Mouse (Mus musculus) kidney, adult 8-10 months (tissue): ENCODE data around the gene Htra3.

ENCODE experiments used
- DNase-seq, 2 experiments: peaks; one replicate each; pipeline ENCODE4 v3.0.0; 2022

Htra3 gene

DNA sequence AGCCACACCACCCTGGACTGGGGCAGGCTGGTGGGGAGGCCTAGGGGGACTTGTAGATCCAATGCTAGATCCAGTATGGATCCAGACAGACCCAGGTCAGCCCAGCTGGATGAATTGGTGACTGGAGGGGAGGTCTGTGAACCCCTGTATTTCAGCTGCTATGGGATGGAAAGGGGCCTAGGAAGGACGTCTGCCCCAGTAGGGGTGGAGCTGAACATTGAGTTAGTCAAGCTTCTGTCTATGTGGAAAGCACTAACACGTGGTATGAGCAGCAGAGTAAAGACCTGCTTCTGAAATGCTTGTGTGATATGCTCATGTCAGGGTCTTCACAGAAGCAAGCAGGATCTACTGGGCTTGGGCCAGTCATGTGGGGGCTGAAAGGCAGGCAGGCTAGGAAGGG, 31.4 kb downstream of the Htra3 start:
- no peak for DNase-seq

DNA sequence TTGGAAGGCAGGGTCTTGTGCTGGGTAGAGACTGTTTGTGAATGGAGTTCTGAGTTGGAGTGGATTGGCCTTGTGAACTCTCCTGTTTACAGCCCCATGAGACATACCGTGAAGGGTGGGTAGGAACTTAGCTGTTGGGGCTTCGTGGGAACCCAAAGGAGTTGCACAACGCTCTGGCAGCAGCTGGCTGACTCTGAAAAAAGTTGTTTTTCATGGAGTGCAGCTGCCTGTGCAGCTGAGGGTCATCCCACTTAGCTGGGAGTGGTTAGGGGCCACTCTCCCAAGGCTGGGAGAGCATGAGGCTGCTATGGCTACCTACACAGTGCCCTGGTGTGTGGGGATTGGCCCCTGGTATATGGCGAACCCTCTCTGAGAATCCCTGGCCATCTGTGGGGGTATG, 32.0 kb downstream of the Htra3 start:
- no peak for DNase-seq

DNA sequence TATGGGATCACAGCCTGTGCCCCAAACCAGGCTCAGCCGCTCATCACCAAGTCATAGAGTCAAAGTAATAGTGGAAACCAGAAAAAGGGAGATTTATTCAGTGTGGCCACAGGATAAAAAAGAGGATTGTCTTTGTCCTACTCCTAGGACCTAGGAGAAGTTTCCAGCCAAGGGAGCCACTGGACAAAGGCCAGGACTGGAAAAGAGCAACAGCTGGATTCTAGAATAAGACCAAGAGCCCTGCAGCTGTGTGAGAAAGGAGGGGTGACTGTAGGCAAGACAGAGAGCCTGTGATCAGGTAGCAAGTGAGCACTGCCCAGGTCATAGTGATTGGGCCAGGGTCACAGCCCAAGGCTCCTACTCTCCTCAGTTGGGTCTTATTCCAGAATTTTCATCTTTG, 32.7 kb downstream of the Htra3 start:
- no peak for DNase-seq

DNA sequence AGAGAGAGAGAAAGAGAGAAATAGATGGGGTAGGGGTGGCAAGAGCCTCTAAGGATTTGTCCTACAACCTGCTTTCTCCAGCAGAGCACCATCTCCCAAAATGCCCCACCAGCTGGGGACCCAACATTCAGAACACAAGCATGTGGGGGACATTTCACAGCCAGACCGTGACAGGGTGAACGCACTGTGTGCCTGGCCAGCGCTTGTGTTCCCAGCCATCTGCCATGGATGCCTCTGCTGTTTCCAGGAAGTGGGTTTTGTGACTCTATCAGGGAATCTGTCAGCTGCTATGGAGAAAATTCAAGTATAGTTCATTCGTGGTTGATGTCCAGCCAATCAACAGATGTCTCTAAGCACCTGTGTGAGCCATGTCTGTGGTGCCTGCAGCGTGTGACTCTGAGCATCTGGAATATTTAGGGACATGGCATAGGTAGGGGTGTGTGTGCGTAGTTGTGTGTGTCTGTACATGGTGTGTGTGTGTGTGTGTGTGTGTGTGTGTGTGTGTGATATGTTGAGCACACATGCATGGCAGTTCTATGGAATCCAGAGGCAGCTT, 33.6 kb downstream of the Htra3 start:
- DNase-seq: no peak

DNA sequence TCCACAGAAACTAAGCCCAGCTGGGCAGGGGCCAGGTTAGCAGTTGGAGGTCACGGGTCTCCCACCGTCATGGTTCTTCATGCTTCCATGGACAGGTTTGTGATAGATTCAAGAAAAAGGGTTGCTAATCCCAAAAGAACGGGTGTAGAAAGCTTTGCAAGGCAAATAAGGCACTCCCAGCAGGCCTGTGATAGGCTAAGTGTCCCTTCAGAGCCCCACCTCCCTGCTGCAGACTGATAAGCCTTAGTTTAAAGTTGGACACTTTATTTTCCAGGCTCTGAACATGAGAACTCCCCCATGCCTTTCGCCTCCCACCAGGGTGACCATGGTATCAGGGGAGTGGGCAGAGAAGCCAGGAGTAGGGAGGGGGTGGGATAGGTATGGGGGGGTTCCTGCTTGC, 35.5 kb downstream of the Htra3 start:
- DNase-seq: no peak

DNA sequence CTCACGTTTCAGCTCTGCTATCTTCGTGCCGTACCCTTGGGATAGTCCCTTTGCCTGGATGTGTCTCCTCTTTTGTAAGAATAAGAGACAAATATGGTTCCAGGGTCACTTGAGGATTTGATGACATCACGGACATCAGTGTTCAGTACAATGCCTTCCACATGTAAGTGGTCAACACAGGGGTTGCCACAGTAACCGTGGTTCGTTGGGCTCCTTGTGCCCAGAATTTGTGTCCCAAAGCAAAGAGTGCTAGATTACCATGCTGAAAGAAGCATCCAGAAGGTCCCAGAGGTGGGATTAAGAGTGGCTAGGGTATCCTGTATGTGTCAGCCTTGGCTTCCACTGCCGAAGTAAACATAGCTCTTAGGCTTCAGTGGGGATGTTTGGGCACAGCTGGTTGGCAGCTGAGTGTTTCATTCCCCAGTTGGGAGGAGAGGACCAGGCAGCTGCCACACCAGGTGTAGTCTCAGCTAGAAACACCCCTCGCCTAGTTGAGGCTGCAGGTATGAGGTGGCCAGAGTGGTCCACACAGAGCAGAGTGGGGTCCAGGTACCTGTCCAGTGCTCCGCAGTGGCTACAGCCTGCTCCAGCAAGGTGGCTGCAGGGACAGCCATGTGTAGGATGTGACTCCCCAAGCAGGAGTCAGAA, 36.1 kb downstream of the Htra3 start:
- DNase-seq: no peak

DNA sequence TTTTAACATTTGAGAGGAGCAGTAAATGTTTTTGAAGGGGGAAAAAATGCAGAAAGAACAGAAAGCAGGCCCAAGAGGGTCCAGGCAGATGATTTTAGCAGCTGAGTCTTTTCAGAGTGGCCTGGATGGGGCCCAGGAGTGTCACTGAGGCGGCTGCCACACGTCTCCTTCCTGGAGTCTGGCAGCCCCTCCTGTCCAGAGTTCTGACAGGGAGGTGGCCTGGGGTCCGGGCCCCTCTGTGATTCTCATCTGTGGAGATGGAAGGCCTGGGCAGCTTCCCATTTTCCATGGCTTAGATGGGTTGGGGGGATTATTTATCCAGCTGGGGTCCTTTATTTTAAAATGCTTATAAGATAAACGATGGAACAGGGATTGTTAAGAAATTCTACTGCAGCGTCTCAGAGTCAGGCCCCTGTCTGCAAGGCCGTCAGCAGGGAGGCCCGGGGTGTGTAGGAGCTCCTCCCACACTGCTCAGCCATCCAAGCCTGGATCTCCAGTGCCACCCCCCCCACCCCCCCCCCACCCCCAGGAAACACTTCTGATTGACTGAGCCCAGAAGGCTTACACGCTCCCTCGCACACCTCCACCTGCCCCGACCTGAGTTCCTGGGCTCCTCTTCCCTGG, 37.5 kb downstream of the Htra3 start:
- DNase-seq: no peak

DNA sequence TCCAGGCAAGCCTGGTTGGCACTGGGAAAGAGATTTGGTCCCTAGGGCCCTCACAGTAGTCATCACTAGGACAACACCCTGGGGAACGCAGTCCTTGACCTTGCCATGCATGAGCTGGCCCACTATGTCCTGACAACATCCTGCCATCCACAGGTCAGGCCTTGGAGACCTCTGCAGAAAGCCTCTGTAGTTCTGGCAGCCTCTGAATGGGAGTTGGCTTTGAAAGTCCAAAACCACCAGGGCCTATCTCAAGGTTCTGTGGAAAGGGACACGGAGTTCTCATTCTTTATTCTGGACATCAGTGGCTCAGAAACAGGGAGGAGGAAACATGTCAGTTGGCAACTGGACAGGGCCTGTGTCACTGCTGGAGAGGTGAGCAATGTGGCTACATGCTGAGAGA, 43.6 kb downstream of the Htra3 start:
- no peak for DNase-seq

DNA sequence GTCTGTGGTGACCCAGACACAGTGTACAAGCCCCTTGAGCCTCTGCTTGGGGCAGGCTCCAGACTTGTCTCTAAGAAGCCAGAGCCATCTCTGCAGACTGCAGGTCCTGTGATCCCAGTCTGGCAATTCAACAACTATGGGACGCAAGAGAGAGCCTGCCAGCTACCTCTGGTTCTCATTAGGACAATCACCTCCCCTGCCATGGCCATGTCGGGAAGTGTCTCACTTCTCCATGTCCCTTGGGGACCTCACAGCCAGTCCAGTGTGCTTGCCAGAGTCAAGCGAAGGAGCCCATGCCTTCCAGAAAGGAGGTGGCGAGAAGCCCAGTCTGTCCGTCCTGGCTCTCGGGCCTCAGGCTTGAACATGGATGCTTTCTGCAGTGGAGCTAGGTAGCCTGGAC, 46.7 kb downstream of the Htra3 start:
- DNase-seq: no peak

DNA sequence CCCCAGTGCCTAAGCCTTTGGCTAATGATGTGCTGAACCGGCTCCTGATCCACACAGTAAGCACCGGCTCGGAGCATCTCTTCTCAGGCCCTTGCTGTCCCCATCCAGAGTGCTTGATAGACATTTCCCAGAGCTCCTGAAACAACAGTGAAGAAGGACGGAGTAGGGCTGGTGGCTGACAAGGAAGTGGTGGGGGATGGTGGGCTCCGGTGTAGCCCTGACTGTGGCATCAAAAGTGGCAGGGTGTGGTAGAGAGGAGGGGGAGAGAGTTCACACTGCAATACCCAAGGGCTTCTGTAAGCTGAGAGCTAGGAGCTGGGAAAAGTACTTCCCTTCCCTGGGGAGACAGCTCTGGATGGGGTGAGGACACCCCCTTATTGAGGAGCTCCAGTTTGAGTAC, 47.8 kb downstream of the Htra3 start:
- DNase-seq: no peak

DNA sequence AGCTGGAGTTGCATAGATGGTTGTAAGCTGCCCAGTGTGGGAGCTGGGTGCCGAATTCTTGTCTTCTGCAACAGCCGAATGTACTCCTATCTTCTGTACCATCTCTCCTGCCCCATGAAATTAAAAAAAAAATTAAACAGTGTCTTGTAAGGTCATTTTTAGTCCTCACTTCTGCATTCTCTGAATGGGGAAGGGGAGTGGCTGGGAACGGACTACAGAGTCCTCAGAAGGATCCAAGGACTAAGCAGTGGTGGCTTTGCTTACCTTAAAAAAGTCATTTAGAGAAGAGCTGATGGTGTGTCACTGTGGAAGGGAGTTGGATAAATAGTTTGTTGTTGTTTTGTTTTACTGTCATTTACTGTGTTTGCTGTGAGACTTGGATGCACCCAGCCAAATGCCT, 48.4 kb downstream of the Htra3 start:
- no peak for DNase-seq

DNA sequence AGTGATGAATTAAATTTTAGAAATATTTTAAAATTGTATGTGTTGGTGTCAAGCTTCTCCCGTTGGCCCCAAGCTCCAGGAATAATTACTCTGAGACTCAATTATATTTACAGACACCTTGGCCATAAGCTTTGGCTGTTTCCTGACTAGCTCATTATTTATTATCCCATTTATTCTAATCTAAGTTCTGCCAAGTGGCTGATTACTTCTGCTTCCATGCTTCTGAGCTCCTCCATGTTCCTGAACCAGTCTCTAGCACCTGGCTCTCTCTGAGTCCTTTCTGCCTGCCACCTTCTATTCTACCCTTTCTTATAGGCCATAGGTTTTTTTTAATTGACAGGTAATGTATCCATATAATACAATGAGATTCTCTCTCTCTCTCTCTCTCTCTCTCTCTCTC, 48.9 kb downstream of the Htra3 start:
- DNase-seq: no peak

DNA sequence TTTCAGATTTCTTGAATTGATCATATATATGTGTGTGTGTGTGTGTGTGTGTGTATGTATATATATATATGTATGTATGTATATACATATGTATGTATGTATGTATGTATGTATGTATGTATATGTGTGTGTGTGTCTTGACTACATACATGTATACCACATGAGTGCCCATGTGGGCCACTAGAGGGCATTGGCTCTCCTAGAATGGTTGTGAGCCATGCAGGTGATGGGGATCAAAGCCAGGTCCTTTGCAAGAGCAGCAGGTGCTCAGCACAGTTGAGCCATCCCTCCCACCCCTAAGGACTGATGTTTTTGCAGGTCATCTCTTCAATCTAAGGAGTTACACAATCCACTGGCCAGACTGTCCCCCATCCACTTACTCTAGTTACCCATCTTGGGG, 50.2 kb downstream of the Htra3 start:
- no peak for DNase-seq

DNA sequence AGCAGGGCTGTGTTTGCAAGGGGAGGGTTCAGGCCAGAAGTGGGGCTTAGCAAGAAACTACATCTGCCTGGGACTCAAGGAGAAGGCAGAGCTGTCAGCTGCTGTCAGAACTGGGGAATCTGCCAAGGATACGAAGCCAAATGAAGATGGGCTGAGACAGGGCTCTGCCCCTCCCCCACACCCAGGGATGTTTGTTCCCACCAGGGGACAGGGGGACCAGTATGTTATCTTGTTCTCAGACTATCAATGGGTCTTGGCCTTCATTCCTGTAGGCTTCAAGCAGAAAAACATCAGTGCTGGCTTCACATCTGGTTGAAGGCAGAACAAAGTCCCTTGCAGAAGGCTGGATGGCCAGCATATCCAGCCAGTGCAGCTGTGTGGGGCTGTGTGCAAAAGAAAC, 50.9 kb downstream of the Htra3 start:
- no peak for DNase-seq

DNA sequence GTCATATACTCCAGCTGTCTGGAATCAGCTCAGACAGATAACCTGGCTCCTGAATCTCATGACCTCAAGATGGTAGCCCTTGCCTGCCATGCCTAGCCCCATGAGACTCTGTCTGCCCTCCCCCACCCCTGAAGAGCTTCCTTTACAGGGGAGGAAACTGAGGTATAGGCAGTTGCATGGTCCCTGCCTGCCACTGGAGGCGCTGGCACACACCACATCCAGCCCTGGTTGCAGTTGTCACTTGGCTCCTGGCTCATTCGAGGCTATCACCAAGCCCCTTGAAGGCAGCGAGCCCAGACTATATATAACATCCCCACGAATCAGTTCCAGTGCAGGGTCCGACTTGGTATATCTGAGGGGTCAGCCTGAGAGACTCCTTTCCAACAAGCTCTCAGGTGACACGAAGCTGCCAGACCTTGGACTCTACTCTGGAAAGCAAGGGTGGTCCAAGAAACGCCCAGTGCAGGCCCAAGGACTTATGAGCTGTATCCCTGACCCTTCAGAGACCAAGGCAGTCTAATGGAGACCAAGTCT, 52.2 kb downstream of the Htra3 start:
- no peak for DNase-seq

DNA sequence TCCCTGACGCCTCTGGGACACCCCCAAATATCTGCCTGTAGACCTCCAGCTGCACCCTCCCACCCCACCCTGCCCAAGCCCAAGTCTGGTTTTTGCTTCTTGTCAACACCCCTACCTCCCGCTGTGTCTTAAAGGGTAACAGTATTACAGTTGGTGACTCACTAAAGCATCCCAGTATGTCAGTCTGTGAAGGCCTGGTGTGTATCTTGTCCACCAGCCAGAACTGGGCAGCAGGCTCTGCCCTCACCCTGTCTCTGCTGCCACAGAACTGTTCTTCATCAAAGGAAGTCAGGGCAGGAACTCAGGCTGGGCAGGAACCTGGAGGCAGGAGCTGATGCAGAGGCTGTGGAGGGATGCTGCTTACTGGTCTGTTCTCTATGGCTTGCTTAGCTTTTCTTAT, 53.2 kb downstream of the Htra3 start:
- DNase-seq: no peak

DNA sequence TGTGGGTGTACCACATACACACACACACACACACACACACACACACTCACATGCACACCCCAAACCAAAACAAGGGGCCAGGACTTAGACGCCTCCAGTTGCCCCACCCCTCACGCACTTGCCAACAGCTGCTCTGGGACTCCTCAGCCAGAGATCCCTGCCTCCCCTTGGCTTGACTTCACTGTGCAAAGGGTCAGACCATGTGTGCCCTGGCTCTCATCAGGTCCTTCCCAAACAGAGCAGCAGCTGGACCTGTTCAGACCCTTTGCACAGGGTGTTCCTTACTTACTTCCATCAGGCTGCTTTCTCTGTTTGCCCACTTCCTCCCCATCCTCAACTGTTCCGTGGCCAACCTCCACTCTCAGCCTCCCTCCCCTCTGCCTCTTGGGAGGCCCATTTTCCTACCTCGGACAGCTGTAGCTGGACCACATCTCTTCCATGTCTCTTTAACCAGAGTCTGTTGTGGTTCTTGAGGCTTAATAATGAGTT, 54.8 kb downstream of the Htra3 start:
- DNase-seq: no peak

DNA sequence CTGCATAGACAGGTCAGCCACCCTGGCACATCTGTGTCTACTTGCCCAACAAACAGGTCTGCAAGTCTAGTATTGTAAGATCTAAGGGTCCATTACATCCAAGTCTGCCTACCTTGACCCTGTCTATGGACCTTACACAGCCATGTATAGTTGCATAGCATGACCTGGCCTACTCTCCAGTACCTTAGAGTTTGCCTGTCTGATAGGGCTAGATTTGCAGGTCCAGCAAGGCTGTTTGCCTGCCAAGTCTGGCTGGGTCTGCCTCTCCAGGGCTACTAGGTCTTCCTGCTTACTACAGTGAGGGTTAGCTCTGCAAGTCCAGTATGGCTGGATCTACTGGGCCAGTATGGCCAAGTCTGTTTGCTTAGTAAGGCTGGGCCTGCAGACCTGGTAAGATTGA, 55.8 kb downstream of the Htra3 start:
- no peak for DNase-seq

DNA sequence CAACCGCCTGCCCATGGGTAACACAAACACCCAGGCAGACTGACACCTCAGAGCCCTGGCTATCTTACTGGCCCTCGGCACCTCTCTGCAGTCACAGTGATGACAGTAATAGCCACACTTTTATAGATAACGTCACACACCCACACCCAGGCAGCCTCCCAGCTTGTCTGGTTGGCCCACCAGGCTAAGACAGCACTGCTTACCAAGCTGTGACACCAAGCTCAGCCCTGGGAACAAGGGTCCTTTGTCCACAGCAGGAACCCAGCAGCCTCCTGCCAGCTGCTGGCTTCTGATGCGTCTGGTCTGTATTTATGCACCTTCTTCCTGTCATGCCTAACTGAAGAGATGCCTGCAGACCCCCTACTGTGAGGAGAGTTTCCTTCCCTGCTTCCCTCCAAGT, 58.5 kb downstream of the Htra3 start:
- no peak for DNase-seq

DNA sequence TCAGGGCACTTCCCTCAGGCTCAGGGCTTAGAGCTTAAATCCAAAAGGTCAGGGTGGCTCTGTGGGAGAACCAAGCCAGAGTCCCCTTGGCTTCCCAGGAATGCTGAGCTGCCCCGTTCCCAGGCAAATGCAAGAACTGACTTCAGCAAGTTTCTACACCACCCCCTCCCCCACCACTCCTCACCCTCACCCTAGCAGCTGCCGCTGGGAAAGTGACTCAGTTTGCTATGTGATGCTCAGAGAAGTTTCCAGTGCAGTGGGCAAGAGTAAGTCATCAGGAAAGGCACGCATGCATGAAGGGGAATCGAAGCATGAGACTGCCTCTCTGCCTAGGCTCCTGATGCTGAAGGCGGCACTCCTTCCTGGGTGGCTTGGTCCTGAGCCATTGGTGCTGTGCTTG, 62.6 kb downstream of the Htra3 start:
- DNase-seq: no peak

DNA sequence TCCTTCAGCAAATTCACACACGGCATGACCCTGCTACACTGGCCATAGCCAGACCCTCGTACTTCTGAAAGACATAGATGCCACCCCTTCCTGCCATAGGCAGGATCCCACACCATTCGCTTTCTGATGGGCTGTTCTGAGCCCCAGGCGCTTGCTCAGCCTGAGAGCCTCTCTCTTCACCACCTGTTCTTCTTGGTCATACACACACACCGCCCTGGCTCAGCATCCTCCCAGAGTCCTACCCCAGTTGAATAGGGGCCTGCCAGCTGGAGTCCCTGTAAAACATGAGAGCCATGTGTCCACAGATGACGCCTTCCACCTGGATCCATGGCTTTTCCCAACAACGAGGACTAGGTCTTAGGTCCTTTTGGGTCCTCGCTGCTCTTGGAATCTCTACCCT, 66.9 kb downstream of the Htra3 start:
- no peak for DNase-seq

DNA sequence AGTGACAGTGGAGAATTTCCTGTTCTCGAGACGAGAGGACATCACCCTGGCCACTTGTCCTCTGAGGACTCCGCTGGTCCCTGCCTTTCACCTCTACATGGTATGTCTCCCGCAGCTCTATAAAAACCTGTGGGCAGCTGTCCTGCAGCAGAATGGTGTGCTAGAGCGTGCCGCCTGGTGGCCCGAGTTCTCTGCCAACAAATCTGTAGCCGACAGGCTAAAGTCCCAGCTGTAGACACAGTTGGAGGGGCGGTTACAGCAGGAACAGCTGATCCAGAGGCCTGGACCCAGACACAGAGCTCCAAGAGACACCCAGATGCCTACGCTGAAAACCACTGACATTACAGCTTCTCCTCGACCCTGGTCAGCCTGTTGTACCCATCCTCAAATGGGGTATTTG, 67.7 kb downstream of the Htra3 start:
- DNase-seq: no peak

DNA sequence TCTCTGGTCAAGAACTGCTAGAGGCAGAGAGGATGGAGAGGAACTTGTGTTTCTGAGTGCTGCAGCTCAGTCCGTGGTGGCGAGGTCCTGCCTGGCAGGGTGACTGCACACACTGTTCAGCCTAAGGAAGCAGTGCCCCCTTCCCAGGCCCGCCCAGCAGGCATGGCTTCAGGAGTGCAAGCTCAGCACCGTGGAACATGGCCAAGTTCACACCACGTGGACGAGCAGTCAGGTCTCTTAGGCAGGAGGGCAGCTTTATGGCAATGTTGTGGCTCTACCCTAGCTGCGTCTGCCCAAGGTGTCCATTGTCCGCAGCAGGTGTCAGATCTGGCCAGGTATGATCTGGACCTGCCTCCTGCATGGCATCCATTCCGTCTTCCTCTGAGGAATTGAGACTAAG, 68.4 kb downstream of the Htra3 start:
- DNase-seq: peak; percentile 60 to 69

DNA sequence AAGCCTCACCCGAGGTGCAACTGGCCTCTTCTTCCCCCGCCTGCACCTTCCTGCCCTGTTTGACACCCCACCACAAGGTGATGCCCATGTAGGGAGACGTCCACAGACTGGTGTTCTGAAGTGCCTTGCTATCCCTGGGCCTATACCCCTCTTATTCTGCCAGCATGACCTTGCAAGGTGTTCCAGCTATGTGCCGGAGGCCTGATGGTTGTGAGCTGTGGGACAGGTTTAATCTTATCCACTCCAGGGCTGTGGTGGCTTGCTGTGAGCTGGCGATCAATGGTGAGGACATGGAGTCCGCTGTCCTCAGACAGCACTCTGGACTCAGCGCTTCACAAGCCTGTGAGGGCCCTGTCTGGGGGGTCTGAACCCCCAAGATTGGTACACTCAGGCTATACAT, 69.2 kb downstream of the Htra3 start:
- no peak for DNase-seq

DNA sequence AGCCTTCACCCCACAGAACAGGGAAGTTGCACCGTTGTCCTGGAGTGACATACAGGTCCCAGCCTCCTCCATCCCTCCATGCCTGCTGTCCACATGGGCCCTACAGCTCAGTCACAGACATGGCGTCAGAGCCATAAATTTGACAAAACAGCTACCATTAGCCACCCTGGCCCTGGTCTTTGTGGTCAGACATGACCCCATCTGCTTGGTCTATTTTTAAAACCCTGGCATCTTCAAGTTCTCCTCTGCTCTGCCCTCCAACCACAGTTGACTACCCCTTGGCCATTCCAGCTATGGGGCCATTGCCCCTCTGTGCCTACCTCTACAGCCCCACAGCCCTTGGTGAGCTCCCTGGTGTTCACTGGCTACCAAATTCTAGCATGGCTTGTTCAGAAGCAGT, 69.6 kb downstream of the Htra3 start:
- DNase-seq: no peak
